Mouse (Mus musculus) embryonic facial prominence, embryonic 12.5 days (tissue): ENCODE measurements at regions not wholly inside any gene's neighbourhood (a gene's known extent, or its start where the extent isn't known, plus 50 kb on each side); places are given as distances from the start of the nearest gene placed in this dataset.

ENCODE experiments used
- ATAC-seq: fragments of 200-750 bp; cut with Nextera tagmentation; 2 replicates; pipeline ENCODE4 v1.8.0; 2017; ENCODE audit not compliant: insufficient number of reproducible peaks, insufficient read depth, low FRiP score, low TSS enrichment
- H3K27ac ChIP-seq: fragments of 300-500 bp; sonication (generic); 2 replicates; pipeline ENCODE4 v1.5.1; 2016; ENCODE audit warnings: mild to moderate bottlenecking
- H3K27me3 ChIP-seq: fragments of 300-500 bp; sonication (generic); 2 replicates; pipeline ENCODE4 v1.6.1; 2016; ENCODE audit warnings: mild to moderate bottlenecking, moderate library complexity
- H3K36me3 ChIP-seq: fragments of 300-500 bp; sonication (generic); 2 replicates; pipeline ENCODE4 v1.6.1; 2016; ENCODE audit warnings: mild to moderate bottlenecking
- H3K4me1 ChIP-seq: fragments of 300-500 bp; sonication (generic); 2 replicates; pipeline ENCODE4 v1.6.1; 2016
- H3K4me2 ChIP-seq: fragments of 300-500 bp; sonication (generic); replicated peaks from 2 replicates; pipeline ENCODE4 v1.6.1; 2016; ENCODE audit warnings: mild to moderate bottlenecking, moderate library complexity
- H3K4me3 ChIP-seq: fragments of 300-500 bp; sonication (generic); 2 replicates; pipeline ENCODE4 v1.5.1; 2016; ENCODE audit warnings: mild to moderate bottlenecking
- H3K9ac ChIP-seq: fragments of 300-500 bp; sonication (generic); 2 replicates; pipeline ENCODE4 v1.6.1; 2016; ENCODE audit warnings: mild to moderate bottlenecking, moderate library complexity
- H3K9me3 ChIP-seq: fragments of 300-500 bp; sonication (generic); 2 replicates; pipeline ENCODE4 v1.6.1; 2016; ENCODE audit warnings: mild to moderate bottlenecking, moderate library complexity
- WGBS: fragments of 180-500 bp; shearing (Covaris S2); methylation state at CpG from one replicate; pipeline ENCODE4 v1.1.7; 2016; 5-methylcytosine and 5-hydroxymethylcytosine counted together

DNA sequence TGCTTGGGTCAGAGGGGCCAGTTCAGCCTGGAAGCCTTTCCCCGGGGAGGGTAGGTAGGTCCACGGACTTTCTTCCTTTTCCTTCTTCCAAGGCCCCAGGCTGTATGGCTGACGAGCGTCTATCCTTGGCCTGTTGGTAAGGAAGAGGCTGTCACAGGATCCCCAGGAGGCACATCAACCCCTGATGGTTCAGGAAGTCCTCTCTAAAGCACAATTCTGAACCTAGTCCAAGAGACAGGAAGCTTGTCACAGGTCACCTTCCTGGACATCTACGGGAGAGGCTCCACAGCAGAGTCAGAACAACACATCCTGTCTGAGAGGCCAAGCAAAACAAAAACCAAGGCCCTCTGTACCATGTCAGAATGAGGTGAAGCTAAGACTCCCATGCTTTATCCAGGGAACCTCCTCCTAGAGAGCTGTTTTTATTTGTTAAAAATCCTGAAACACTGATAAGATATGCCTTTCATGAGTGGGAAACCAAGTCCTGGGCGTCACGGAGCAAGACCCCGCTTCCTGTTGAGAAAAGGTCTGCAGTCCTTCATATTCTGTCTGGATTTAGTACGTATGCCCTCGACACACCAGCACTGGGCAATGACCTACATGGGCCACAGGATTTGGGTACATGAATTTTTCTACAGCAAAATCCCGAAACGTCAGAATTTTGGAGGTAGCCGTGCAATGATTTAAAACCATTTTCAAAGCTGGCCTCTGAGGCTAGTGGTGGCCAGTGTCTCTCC lies 52.0 kb upstream of the Snrk start:
- no peak overlapping the region for H3K9ac ChIP-seq
- H3K4me1 ChIP-seq, result no peaks in the 10 kb centered on the region
- H3K4me2 ChIP-seq, result no peak overlapping the region
- H3K9me3 ChIP-seq, result no peaks in the 10 kb centered on the region
- ATAC-seq, result no peak
- no peak overlapping the region for H3K4me3 ChIP-seq
- no peaks in the 10 kb centered on the region for H3K36me3 ChIP-seq
- WGBS, result 67% methylated on average over 13 of the region's 13 CpGs
- no peaks in the 10 kb centered on the region for H3K27me3 ChIP-seq
- no peak overlapping the region for H3K27ac ChIP-seq

DNA sequence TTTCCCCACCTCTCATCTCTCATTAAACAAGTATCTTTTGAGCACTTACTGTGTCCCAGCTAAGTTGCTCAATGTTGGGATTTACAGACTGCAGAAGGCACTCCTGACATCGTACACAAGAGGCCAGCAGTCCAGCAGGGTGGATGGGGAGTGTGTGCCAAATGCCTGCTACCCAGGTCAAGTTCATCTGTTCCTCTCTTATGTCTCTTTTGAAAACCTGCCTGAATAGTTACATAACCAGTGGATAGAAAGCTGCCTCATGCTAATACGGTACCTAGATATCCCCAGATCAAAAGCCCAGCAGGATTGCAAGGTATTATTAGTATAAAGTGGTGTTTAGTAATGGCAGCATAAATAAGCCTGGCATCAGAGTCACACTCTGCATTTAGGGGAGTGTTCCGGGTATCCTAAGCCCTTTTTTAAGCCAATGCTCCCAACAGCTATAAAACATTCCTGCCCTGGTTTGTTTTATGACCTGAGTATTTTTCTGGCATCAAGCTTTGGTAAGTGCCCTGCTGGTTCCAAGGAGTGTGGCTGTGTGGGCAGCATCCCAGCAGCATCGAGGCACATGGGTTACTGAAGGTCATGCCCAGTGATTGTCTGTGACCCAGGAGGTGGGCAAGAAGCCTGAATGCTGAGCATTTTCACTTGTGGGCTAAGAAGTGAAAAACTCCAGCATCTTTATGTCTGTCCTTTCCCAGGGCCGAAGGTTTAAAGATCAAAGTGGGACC lies 59.1 kb upstream of the Pomgnt2 start:
- Histone ChIP-seq H3K9me3 (no peaks in the 10 kb centered on the region), H3K9ac (no peak overlapping the region), H3K36me3 (no peaks in the 10 kb centered on the region), H3K27ac (no peak overlapping the region), H3K4me1 (0 out of 2 replicates have a peak, but pooled peaks cover 6% of the 10 kb centered on the region), H3K4me3 (no peak overlapping the region), H3K4me2 (no peak overlapping the region), H3K27me3 (no peaks in the 10 kb centered on the region)
- no peak for ATAC-seq
- 77% methylated on average over 5 of the region's 5 CpGs for WGBS

DNA sequence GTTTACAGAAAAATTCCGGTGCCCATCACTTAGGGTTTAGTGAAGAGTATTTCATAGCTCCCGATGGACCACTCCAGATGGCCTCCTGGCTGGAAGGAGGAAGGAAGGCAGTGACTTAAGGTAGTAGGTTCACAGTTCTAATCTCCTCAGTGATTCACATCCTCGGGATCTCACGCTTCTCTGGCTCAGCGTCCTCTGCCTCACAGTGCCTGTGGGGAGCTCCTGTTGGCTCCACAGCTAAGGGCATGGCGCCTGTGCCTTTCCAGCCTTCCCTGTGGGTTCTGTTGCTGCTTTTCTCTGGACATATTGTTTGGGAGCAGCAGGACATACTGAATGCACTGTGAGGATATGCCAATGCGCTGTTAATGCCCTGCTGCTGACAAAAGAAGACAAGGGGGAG lies 54.8 kb upstream of the Pomgnt2 start:
- WGBS, result 58% methylated on average over 7 of the region's 7 CpGs

DNA sequence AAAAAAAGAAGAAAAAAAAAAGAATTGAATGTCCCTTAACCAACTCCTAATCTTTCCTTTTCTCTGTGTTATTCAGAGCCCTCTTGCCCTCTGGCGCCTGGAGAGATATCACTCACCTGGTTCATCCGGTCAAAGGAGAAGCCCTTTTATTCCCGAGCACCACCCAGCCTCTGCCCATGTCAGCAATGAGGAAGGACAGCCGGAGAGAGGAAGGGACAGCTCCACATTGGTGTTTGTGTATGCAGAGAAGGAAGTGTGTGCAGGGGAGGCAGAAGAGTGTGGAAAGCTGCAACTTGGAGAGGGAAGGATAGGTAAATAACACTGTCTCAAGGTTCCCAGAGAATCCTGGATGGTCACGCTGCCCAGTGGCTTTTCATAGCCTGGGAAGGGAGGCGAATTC lies 54.2 kb upstream of the Pomgnt2 start:
- Histone ChIP-seq H3K27ac (no peak overlapping the region), H3K4me2 (no peak overlapping the region), H3K36me3 (no peaks in the 10 kb centered on the region), H3K4me3 (no peak overlapping the region), H3K27me3 (no peaks in the 10 kb centered on the region), H3K4me1 (no peaks in the 10 kb centered on the region), H3K9ac (no peak overlapping the region), H3K9me3 (no peaks in the 10 kb centered on the region)
- WGBS, result 52% methylated on average over 6 of the region's 6 CpGs
- ATAC-seq, result no peak

More for the DNA sequence above, 54.8 kb upstream of the Pomgnt2 start:
- Histone ChIP-seq H3K36me3 (no peaks in the 10 kb centered on the region), H3K9me3 (no peaks in the 10 kb centered on the region), H3K4me1 (no peaks in the 10 kb centered on the region), H3K27me3 (no peaks in the 10 kb centered on the region), H3K4me3 (no peak overlapping the region), H3K27ac (no peak overlapping the region), H3K9ac (no peak overlapping the region), H3K4me2 (no peak overlapping the region)
- no peak for ATAC-seq

DNA sequence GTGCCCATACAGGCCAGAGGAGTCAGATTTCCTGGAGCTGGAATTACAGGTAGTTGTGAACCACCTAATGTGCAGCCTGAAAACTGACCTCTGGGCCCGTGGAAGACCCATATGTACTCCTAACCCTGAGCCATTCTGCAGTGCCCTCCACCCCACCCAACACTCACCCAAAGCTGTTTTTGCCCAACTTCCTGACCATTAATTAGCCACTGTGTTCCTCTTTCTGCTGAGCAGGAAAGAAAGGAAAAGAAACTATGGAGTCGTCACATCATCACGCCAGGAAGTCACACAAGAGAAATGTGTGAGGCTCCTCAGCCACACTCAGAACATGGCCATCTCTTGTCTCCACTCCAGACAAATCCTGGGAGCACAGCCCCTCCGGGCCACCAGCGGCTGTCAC lies 52.1 kb upstream of the Pomgnt2 start:
- ATAC-seq, result no peak
- Histone ChIP-seq H3K4me2 (no peak overlapping the region), H3K9ac (no peak overlapping the region), H3K4me3 (no peak overlapping the region), H3K27me3 (no peaks in the 10 kb centered on the region), H3K36me3 (no peaks in the 10 kb centered on the region), H3K9me3 (no peaks in the 10 kb centered on the region), H3K27ac (no peak overlapping the region), H3K4me1 (no peaks in the 10 kb centered on the region)
- 59% methylated on average over 5 of the region's 5 CpGs for WGBS

DNA sequence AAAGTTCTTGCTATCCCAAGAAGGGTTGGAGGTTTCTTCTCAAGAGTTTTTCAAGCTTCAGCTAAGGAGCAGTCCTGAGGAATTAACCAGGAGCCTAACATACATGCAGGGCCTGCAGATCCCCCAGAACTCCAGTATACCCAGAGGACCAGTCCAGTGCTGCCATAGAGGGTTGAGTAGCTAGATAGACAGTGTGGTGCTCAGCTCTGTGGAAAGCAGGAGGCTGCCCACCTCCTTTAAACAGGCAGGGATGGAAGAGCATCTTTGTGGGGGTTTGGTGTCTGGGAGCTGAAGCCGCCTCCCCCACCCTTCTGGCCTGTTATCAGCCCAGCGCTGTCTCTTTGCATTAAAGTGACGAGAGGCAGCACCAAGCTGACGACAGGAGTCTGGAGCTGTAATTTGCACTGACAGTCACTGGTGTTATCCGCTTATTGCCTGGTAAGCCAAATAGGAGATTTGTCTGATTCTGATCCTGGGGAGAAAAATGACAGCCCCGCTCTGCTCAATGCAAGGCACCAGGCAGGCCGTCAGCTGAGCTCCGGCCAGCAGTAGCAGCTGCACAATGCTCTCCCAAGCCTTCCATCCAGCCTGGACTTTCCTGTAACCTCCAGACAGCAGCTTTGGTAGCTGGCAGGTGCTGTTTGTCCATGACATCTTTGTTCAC lies 51.2 kb upstream of the Pomgnt2 start:
- no peaks in the 10 kb centered on the region for H3K36me3 ChIP-seq
- H3K4me2 ChIP-seq, result no peak overlapping the region
- no peaks in the 10 kb centered on the region for H3K9me3 ChIP-seq
- no peaks in the 10 kb centered on the region for H3K27me3 ChIP-seq
- no peaks in the 10 kb centered on the region for H3K4me1 ChIP-seq
- H3K4me3 ChIP-seq, result no peak overlapping the region
- ATAC-seq, result peak; percentile 41; the same call in 1 of the 2 replicates
- WGBS, result 43% methylated on average over 8 of the region's 8 CpGs
- no peak overlapping the region for H3K9ac ChIP-seq
- peak overlapping the region; percentile 63; the same call in 1 of the 2 replicates for H3K27ac ChIP-seq
